Mouse (Mus musculus): Measurements from ENCODE around the gene Meis2. TPM values are rescaled to one million over a fixed set of nuclear protein-coding genes. Genes with fewer than 3 reads are reported as not detected.

Gene Meis2
- polyA plus RNA-seq, 2 experiments = 0.69 to 1.5 TPM

DNA sequence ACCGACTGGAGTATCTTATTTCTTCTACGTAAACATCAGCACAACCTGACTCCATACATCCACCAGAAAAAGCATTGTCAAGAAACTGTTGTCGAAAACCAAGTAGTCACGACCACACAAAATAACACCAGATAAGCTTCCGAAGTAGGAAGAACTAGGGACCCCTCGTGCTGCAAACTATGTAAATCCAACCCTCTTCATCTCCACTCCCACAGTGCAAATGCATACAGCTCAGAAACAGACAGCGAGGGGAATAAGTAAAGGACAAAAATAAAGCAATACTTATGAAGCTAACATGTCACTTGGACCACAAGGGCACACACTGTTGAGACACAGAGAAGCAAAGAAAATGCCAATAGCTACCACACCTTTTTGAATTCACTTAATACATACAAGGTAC is 8.8 kb downstream of the Meis2 start:
- Histone ChIP-seq H3K4me2 (ENCODE audit: low read depth) (no peak overlapping the region), H3K36me3 (replicated peaks; ENCODE audit: control insufficient read depth, insufficient read depth, low read depth) (no peaks in the 10 kb centered on the region), H3K4me1 (replicated peaks; ENCODE audit: control insufficient read depth in 2 of 2, insufficient read depth in 2 of 2, low read length in 1 of 2) (no peaks in the 10 kb centered on the region), H3K27me3 (ENCODE audit: control insufficient read depth, insufficient read depth, low read length) (peaks cover 26% of the 10 kb centered on the region), H3K27ac (no peak overlapping the region), H3K9me3 (ENCODE audit: control insufficient read depth, low read length) (no peaks in the 10 kb centered on the region), H3K9ac (replicated peaks) (no peak overlapping the region), H3K4me3 (ENCODE audit: insufficient read depth in 1 of 2, low read depth in 2 of 2, low read length in 2 of 2) (no peak overlapping the region)
- DNase-seq (ENCODE audit: low read depth in 3 of 3, low spot score in 3 of 3) (no peak), ATAC-seq (ENCODE audit: insufficient read depth) (no peak)
- WGBS (ENCODE audit: insufficient replicate concordance) = 60% methylated on average over 7 of the region's 7 CpGs
- TF ChIP-seq EP300 (IDR thresholded peaks at IDR 0.05; ENCODE audit: low read depth) (no peak), CTCF (IDR thresholded peaks at IDR 0.05; ENCODE audit: low read depth) (no peak)

GRCm38 (mm10) chr2:116055686-116056620 is 9.7 kb downstream of the Meis2 start:
- Histone ChIP-seq H3K4me2 (ENCODE audit: low read depth) (no peak overlapping the region), H3K9ac (replicated peaks) (no peak overlapping the region), H3K4me3 (ENCODE audit: insufficient read depth in 1 of 2, low read depth in 2 of 2, low read length in 2 of 2) (no peak overlapping the region), H3K36me3 (replicated peaks; ENCODE audit: control insufficient read depth, insufficient read depth, low read depth) (no peaks in the 10 kb centered on the region), H3K4me1 (replicated peaks; ENCODE audit: control insufficient read depth in 2 of 2, insufficient read depth in 2 of 2, low read length in 1 of 2) (no peaks in the 10 kb centered on the region), H3K27ac (no peak overlapping the region), H3K9me3 (ENCODE audit: control insufficient read depth, low read length) (no peaks in the 10 kb centered on the region), H3K27me3 (ENCODE audit: control insufficient read depth, insufficient read depth, low read length) (peaks cover 17% of the 10 kb centered on the region)
- no peak for ATAC-seq (ENCODE audit: insufficient read depth)
- no peak for TF ChIP-seq EP300 (IDR thresholded peaks at IDR 0.05; ENCODE audit: low read depth)
- TF ChIP-seq CTCF (IDR thresholded peaks at IDR 0.05; ENCODE audit: low read depth) = no peak
- DNase-seq (ENCODE audit: low read depth in 3 of 3, low spot score in 3 of 3) = no peak
- 60% methylated on average over 13 of the region's 13 CpGs for WGBS (ENCODE audit: insufficient replicate concordance)

DNA sequence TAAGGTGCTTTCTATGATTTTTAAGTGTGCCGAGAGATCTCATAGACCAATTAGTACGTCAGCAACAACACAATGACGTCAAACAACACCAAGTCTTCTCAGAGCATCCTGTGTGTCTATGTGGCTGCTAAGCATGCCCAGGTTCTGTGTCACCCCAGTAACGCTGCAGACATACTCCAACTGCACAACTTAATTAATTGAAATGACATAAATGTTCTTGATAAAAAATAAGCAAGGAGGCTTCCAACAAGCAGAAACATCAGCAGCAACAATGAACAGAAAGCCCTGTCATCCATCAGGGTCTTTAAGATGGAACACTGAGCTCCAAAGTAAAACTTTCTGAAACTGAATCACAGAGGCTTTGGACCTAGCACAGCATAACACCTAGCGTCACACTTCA is 11.7 kb downstream of the Meis2 start:
- no peak for DNase-seq (ENCODE audit: low read depth in 3 of 3, low spot score in 3 of 3)
- Histone ChIP-seq H3K9me3 (ENCODE audit: control insufficient read depth, low read length) (no peaks in the 10 kb centered on the region), H3K27ac (no peak overlapping the region), H3K36me3 (replicated peaks; ENCODE audit: control insufficient read depth, insufficient read depth, low read depth) (no peaks in the 10 kb centered on the region), H3K9ac (replicated peaks) (no peak overlapping the region), H3K4me1 (replicated peaks; ENCODE audit: control insufficient read depth in 2 of 2, insufficient read depth in 2 of 2, low read length in 1 of 2) (no peaks in the 10 kb centered on the region), H3K4me2 (ENCODE audit: low read depth) (no peak overlapping the region), H3K4me3 (ENCODE audit: insufficient read depth in 1 of 2, low read depth in 2 of 2, low read length in 2 of 2) (no peak overlapping the region), H3K27me3 (ENCODE audit: control insufficient read depth, insufficient read depth, low read length) (no peaks in the 10 kb centered on the region)
- no peak for ATAC-seq (ENCODE audit: insufficient read depth)
- TF ChIP-seq CTCF (IDR thresholded peaks at IDR 0.05; ENCODE audit: low read depth) = no peak
- no peak for TF ChIP-seq EP300 (IDR thresholded peaks at IDR 0.05; ENCODE audit: low read depth)
- 70% methylated on average over 5 of the region's 5 CpGs for WGBS (ENCODE audit: insufficient replicate concordance)

DNA sequence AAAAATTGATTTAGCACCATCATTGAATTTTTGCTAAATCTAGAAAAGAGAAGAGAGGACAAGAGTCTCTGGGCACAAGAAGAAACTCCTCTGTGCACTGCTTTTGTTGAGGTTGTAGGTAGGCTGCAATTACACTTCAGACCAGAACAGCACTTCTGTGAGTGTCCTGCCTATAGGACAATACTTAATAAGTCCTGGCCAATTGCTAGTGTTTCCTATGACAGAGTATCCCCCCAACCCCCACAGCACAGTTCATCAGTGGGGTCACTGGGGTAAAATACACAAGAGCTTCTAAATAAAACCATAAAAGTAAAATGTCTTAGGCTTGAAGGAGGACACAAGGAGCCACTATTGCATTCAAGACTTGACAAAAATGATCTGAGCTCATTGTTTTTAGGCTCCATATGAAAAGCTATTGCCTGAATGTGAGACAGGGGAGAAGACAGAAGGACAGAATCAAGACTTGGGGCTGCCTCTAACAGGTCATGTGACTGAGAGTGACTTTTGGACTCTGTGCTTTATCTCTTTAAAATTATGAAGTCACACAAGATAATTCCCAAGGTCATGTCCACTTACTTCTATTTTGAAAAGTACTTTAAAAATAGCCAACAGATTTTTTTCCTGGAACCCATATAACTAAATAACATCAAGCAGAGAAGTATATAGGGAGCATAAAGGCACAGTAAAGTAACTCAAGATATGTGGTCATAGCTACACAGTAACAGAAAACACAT is 12.8 kb downstream of the Meis2 start:
- Histone ChIP-seq H3K9me3 (ENCODE audit: control insufficient read depth, low read length) (no peaks in the 10 kb centered on the region), H3K4me2 (ENCODE audit: low read depth) (no peak overlapping the region), H3K27me3 (ENCODE audit: control insufficient read depth, insufficient read depth, low read length) (no peaks in the 10 kb centered on the region), H3K4me1 (replicated peaks; ENCODE audit: control insufficient read depth in 2 of 2, insufficient read depth in 2 of 2, low read length in 1 of 2) (no peaks in the 10 kb centered on the region), H3K36me3 (replicated peaks; ENCODE audit: control insufficient read depth, insufficient read depth, low read depth) (no peaks in the 10 kb centered on the region), H3K4me3 (ENCODE audit: insufficient read depth in 1 of 2, low read depth in 2 of 2, low read length in 2 of 2) (no peak overlapping the region), H3K9ac (replicated peaks) (no peak overlapping the region), H3K27ac (no peak overlapping the region)
- ATAC-seq (ENCODE audit: insufficient read depth) (no peak), DNase-seq (ENCODE audit: low read depth in 3 of 3, low spot score in 3 of 3) (no peak)
- no peak for TF ChIP-seq EP300 (IDR thresholded peaks at IDR 0.05; ENCODE audit: low read depth)
- no peak for TF ChIP-seq CTCF (IDR thresholded peaks at IDR 0.05; ENCODE audit: low read depth)

GRCm38 (mm10) chr2:116051906-116052614 is 13.6 kb downstream of the Meis2 start:
- TF ChIP-seq CTCF (IDR thresholded peaks at IDR 0.05; ENCODE audit: low read depth) (no peak), EP300 (IDR thresholded peaks at IDR 0.05; ENCODE audit: low read depth) (no peak)
- Histone ChIP-seq H3K9me3 (ENCODE audit: control insufficient read depth, low read length) (no peaks in the 10 kb centered on the region), H3K27me3 (ENCODE audit: control insufficient read depth, insufficient read depth, low read length) (no peaks in the 10 kb centered on the region), H3K9ac (replicated peaks) (no peak overlapping the region), H3K4me3 (ENCODE audit: insufficient read depth in 1 of 2, low read depth in 2 of 2, low read length in 2 of 2) (no peak overlapping the region), H3K27ac (no peak overlapping the region), H3K4me1 (replicated peaks; ENCODE audit: control insufficient read depth in 2 of 2, insufficient read depth in 2 of 2, low read length in 1 of 2) (no peaks in the 10 kb centered on the region), H3K4me2 (ENCODE audit: low read depth) (no peak overlapping the region), H3K36me3 (replicated peaks; ENCODE audit: control insufficient read depth, insufficient read depth, low read depth) (no peaks in the 10 kb centered on the region)
- WGBS (ENCODE audit: insufficient replicate concordance) = 64% methylated on average over 9 of the region's 9 CpGs
- no peak for ATAC-seq (ENCODE audit: insufficient read depth)
- no peak for DNase-seq (ENCODE audit: low read depth in 3 of 3, low spot score in 3 of 3)

Data from liver, embryonic 14.5 days (tissue).